Mouse (Mus musculus): ENCODE data around the gene Acot6. TPM values are rescaled to one million over a fixed set of nuclear protein-coding genes. Genes with fewer than 3 reads are reported as not detected.

Gene Acot6
- polyA plus RNA-seq, 1 experiment = 0.57 TPM

- Histone ChIP-seq H3K4me1 (ENCODE audit: control insufficient read depth, insufficient read depth, insufficient read length) (no peaks in the 10 kb centered on the region; the same call in 1 of the 2 replicates), H3K36me3 (ENCODE audit: control insufficient read depth, insufficient read depth, low read length) (no peaks in the 10 kb centered on the region), H3K27ac (ENCODE audit: insufficient read depth, low read length) (no peak overlapping the region), H3K4me3 (ENCODE audit: extremely low read depth, insufficient read depth, insufficient read length) (no peak overlapping the region), H3K27me3 (ENCODE audit: control insufficient read depth, insufficient read depth, low read length) (no peaks in the 10 kb centered on the region)
- WGBS = 75% methylated on average over 3 of the region's 3 CpGs
- TF ChIP-seq CTCF (IDR thresholded peaks at IDR 0.05; ENCODE audit: extremely low read depth, insufficient read depth, insufficient read length, insufficient replicate concordance) = no peak; the same call in 1 of the 2 replicates
- no peak for DNase-seq (ENCODE audit: low read depth in 1 of 2, low spot score in 2 of 2)
Observed at GRCm38 (mm10) chr12:84132265-84132664, 31.8 kb downstream of the Acot6 start.

GRCm38 (mm10) chr12:84137131-84137530, 36.7 kb downstream of the Acot6 start:
- WGBS = 96% methylated on average over 7 of the region's 7 CpGs
- TF ChIP-seq POLR2A (IDR thresholded peaks at IDR 0.05; ENCODE audit: low read depth, low read length) = no peak
- no peak for TF ChIP-seq CTCF (IDR thresholded peaks at IDR 0.05; ENCODE audit: extremely low read depth, insufficient read depth, insufficient read length, insufficient replicate concordance)
- DNase-seq (ENCODE audit: low read depth in 1 of 2, low spot score in 2 of 2) = no peak
- H3K4me1 ChIP-seq (ENCODE audit: control insufficient read depth, insufficient read depth, insufficient read length) = no peaks in the 10 kb centered on the region
- no peaks in the 10 kb centered on the region for H3K27me3 ChIP-seq (ENCODE audit: control insufficient read depth, insufficient read depth, low read length)
- no peak overlapping the region for H3K27ac ChIP-seq (ENCODE audit: insufficient read depth, low read length)
- H3K4me3 ChIP-seq (ENCODE audit: extremely low read depth, insufficient read depth, insufficient read length) = no peak overlapping the region
- no peaks in the 10 kb centered on the region for H3K36me3 ChIP-seq (ENCODE audit: control insufficient read depth, insufficient read depth, low read length)

- Histone ChIP-seq H3K27ac (ENCODE audit: insufficient read depth, low read length) (no peak overlapping the region), H3K4me1 (ENCODE audit: control insufficient read depth, insufficient read depth, insufficient read length) (no peaks in the 10 kb centered on the region), H3K4me3 (ENCODE audit: extremely low read depth, insufficient read depth, insufficient read length) (no peak overlapping the region), H3K27me3 (ENCODE audit: control insufficient read depth, insufficient read depth, low read length) (no peaks in the 10 kb centered on the region), H3K36me3 (ENCODE audit: control insufficient read depth, insufficient read depth, low read length) (no peaks in the 10 kb centered on the region)
- no peak for DNase-seq (ENCODE audit: low read depth in 1 of 2, low spot score in 2 of 2)
- TF ChIP-seq POLR2A (IDR thresholded peaks at IDR 0.05; ENCODE audit: low read depth, low read length) (no peak), CTCF (IDR thresholded peaks at IDR 0.05; ENCODE audit: extremely low read depth, insufficient read depth, insufficient read length, insufficient replicate concordance) (no peak)
- 80% methylated on average over 4 of the region's 4 CpGs for WGBS
Observed at GRCm38 (mm10) chr12:84140135-84140534, 39.7 kb downstream of the Acot6 start.

GRCm38 (mm10) chr12:84141271-84141670, 40.8 kb downstream of the Acot6 start:
- H3K4me3 ChIP-seq (ENCODE audit: extremely low read depth, insufficient read depth, insufficient read length) = no peak overlapping the region
- no peak for DNase-seq (ENCODE audit: low read depth in 1 of 2, low spot score in 2 of 2)
- WGBS = 91% methylated on average over 4 of the region's 4 CpGs
- no peak overlapping the region for H3K27ac ChIP-seq (ENCODE audit: insufficient read depth, low read length)
- no peaks in the 10 kb centered on the region for H3K4me1 ChIP-seq (ENCODE audit: control insufficient read depth, insufficient read depth, insufficient read length)
- no peaks in the 10 kb centered on the region for H3K36me3 ChIP-seq (ENCODE audit: control insufficient read depth, insufficient read depth, low read length)
- TF ChIP-seq CTCF (IDR thresholded peaks at IDR 0.05; ENCODE audit: extremely low read depth, insufficient read depth, insufficient read length, insufficient replicate concordance) (no peak), POLR2A (IDR thresholded peaks at IDR 0.05; ENCODE audit: low read depth, low read length) (no peak)
- no peaks in the 10 kb centered on the region for H3K27me3 ChIP-seq (ENCODE audit: control insufficient read depth, insufficient read depth, low read length)

- no peak overlapping the region for H3K4me3 ChIP-seq (ENCODE audit: extremely low read depth, insufficient read depth, insufficient read length)
- DNase-seq (ENCODE audit: low read depth in 1 of 2, low spot score in 2 of 2) = no peak
- H3K4me1 ChIP-seq (ENCODE audit: control insufficient read depth, insufficient read depth, insufficient read length) = no peaks in the 10 kb centered on the region
- TF ChIP-seq POLR2A (IDR thresholded peaks at IDR 0.05; ENCODE audit: low read depth, low read length) = no peak
- no peak for TF ChIP-seq CTCF (IDR thresholded peaks at IDR 0.05; ENCODE audit: extremely low read depth, insufficient read depth, insufficient read length, insufficient replicate concordance)
- no peaks in the 10 kb centered on the region for H3K27me3 ChIP-seq (ENCODE audit: control insufficient read depth, insufficient read depth, low read length)
- no peaks in the 10 kb centered on the region for H3K36me3 ChIP-seq (ENCODE audit: control insufficient read depth, insufficient read depth, low read length)
- no peak overlapping the region for H3K27ac ChIP-seq (ENCODE audit: insufficient read depth, low read length)
- WGBS = 91% methylated on average over 14 of the region's 14 CpGs
Observed at GRCm38 (mm10) chr12:84142281-84143050, 42.0 kb downstream of the Acot6 start.

- Histone ChIP-seq H3K36me3 (ENCODE audit: control insufficient read depth, insufficient read depth, low read length) (peaks cover 23% of the 10 kb centered on the region), H3K4me1 (ENCODE audit: control insufficient read depth, insufficient read depth, insufficient read length) (0 out of 2 replicates have a peak, but pooled peaks cover 4% of the 10 kb centered on the region), H3K27ac (ENCODE audit: insufficient read depth, low read length) (no peak within 1 kb of the TSS), H3K27me3 (ENCODE audit: control insufficient read depth, insufficient read depth, low read length) (no peaks in the 10 kb centered on the region), H3K4me3 (ENCODE audit: extremely low read depth, insufficient read depth, insufficient read length) (peak within 1 kb of the TSS; percentile 56)
- DNase-seq (ENCODE audit: low read depth in 1 of 2, low spot score in 2 of 2) = peak; percentile 33 to 48
- 8% methylated on average over 50 of the region's 50 CpGs for WGBS
- TF ChIP-seq CTCF (IDR thresholded peaks at IDR 0.05; ENCODE audit: extremely low read depth, insufficient read depth, insufficient read length, insufficient replicate concordance) = peak; percentile 21; the same call in 1 of the 2 replicates
- no peak for TF ChIP-seq POLR2A (IDR thresholded peaks at IDR 0.05; ENCODE audit: low read depth, low read length)
Observed at GRCm38 (mm10) chr12:84147954-84148621, 47.6 kb downstream of the Acot6 start, which contains the start of gene Pnma1. Gene Pnma1 (minus strand): TSS chr12:84148489.
